Mouse (Mus musculus): ENCODE results near the gene Sash1. TPM values are rescaled to one million over a fixed set of nuclear protein-coding genes. Genes with fewer than 3 reads are reported as not detected.
A peak's percentile ranks its signal among the peaks of the same experiment; 100 is the strongest.

The Sash1 gene
- polyA plus RNA-seq, 1 experiment from 2014 or later, result 4.7 TPM

DNA sequence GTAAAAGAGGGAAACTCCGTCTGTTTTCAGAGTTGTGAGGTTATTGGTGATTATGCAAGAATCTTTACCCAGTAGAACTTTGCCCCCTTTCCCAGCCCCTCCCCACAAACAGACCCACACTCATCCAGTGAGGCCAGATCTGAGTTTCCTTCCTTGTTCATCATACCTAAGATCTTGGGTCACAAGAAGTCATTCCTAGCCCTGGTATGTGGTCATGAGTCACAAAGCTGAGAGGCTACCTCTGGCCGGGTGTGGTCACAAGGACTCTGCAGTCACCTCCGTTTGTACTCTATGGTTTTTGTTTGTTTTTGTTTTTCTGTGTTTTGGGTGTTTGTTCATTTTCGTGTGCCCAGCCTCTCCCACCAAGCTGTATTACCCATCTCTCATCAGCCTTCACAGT, 4.6 kb upstream of the Sash1 start:
- no peaks in the 10 kb centered on the region for H3K36me3 ChIP-seq
- ATAC-seq (ENCODE audit: low FRiP score, low read depth), result no peak
- H3K4me1 ChIP-seq, result no peaks in the 10 kb centered on the region
- H3K4me3 ChIP-seq, result no peak overlapping the region
- no peaks in the 10 kb centered on the region for H3K9me3 ChIP-seq
- H3K9ac ChIP-seq, result no peak overlapping the region
- no peak overlapping the region for H3K27ac ChIP-seq
- no peaks in the 10 kb centered on the region for H3K27me3 ChIP-seq (replicated peaks)
- 92% methylated on average over 4 of the region's 4 CpGs for WGBS
- no peak overlapping the region for H3K4me2 ChIP-seq (replicated peaks)

DNA sequence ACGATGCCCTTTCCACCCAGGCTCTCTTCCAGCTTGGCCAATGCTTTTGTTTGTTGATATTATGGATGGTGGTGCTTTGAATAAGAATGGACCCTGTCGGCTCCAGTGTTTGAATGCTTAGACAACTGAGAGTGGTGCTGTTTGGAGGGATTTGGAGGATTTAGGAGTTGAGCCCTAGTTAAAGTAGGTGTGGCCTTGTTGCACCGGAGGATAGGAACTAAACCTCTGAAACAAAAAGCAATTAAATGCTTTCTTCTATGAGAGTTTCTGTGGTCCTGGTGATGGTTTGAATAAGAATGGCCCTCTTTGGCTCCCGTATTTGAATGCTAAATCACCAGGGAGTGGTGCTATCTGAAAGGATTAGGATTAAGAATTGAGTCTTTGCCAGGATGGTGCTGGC, 3.5 kb upstream of the Sash1 start:
- H3K9ac ChIP-seq, result no peak overlapping the region
- no peak for ATAC-seq (ENCODE audit: low FRiP score, low read depth)
- no peaks in the 10 kb centered on the region for H3K4me1 ChIP-seq

DNA sequence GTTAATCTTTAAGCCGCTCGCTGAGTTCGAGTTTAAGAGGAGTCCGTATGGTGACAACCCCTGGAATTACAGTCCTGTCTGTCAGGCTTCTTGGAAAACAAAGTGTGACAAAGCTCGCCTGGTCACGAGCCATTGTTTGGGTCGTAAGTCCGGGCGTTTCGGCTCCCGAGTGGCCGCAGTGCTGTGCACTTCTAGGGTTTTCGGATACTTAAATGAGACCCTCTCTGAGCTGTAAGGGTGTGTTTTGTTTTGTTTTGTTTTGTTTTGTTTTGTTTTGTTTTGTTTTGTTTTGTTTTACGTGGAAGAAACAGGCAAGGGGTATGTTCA, 621 bp upstream of the Sash1 start:
- WGBS, result under 1% methylated on average over 14 of the region's 14 CpGs

More for the DNA sequence above, 3.5 kb upstream of the Sash1 start:
- no peak overlapping the region for H3K4me2 ChIP-seq (replicated peaks)
- H3K36me3 ChIP-seq, result no peaks in the 10 kb centered on the region
- 29% methylated on average over 4 of the region's 4 CpGs for WGBS
- H3K9me3 ChIP-seq, result no peaks in the 10 kb centered on the region
- H3K4me3 ChIP-seq, result no peak overlapping the region
- H3K27ac ChIP-seq, result no peak overlapping the region
- H3K27me3 ChIP-seq (replicated peaks), result no peaks in the 10 kb centered on the region

DNA sequence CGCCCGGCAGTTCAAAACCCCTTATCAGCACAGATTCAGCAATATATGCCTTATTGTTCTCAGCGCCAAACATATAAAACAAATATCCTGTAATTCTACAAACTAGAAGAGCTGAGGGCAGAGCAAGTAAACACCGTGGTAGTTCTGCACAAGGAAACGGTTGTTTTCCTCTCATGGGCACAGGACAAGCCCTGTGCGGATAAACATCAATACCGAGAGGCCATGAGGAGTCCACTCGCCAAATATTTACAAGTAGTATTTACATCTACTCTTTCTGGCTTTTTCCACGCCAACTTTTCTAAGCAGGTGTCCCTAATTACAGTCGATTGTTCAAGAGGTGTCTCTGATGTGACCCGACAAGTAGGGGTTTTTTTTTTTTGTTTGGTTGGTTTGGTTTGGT, 669 bp downstream of the Sash1 start:
- Histone ChIP-seq H3K4me2 (replicated peaks) (peak overlapping the region; percentile 85), H3K27ac (no peak overlapping the region), H3K9ac (peak overlapping the region; percentile 71), H3K27me3 (replicated peaks) (no peaks in the 10 kb centered on the region), H3K4me3 (peak overlapping the region; percentile 71), H3K9me3 (no peaks in the 10 kb centered on the region), H3K36me3 (no peaks in the 10 kb centered on the region), H3K4me1 (peaks cover 11% of the 10 kb centered on the region)
- 3% methylated on average over 11 of the region's 11 CpGs for WGBS
- ATAC-seq (ENCODE audit: low FRiP score, low read depth), result no peak

More for the DNA sequence above, 621 bp upstream of the Sash1 start:
- Histone ChIP-seq H3K4me1 (peaks cover 8% of the 10 kb centered on the region; the same call in 1 of the 2 replicates), H3K27me3 (replicated peaks) (no peaks in the 10 kb centered on the region), H3K27ac (peak overlapping the region; percentile 64; the same call in 1 of the 2 replicates), H3K36me3 (no peaks in the 10 kb centered on the region), H3K9ac (peak overlapping the region; percentile 71; the same call in 1 of the 2 replicates), H3K9me3 (no peaks in the 10 kb centered on the region), H3K4me2 (replicated peaks) (peak overlapping the region; percentile 85), H3K4me3 (peak overlapping the region; percentile 71)
- no peak; the same call in 1 of the 2 replicates for ATAC-seq (ENCODE audit: low FRiP score, low read depth)

DNA sequence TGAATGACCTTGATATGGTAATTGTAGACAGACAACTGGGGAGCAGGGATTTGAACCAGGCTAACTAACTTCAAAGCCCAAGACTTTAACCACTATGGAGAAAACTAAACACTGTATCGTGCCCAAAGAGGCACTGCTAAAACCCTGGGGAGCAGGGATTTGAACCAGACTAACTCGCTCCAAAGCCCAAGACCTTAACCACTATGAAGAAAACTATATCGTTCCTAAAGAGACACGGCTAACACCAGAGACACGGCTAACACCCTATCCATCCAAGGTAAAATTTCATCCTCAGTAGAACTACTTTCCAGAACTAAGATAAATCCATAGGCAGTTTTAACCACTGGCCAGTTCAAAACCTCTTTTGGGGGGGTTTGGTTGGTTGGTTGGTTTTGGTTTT, 1.3 kb downstream of the Sash1 start:
- no peak for ATAC-seq (ENCODE audit: low FRiP score, low read depth)
- Histone ChIP-seq H3K27me3 (replicated peaks) (no peaks in the 10 kb centered on the region), H3K4me2 (replicated peaks) (peak overlapping the region; percentile 85), H3K9ac (no peak overlapping the region), H3K27ac (no peak overlapping the region), H3K9me3 (no peaks in the 10 kb centered on the region), H3K4me1 (peaks cover 11% of the 10 kb centered on the region), H3K36me3 (no peaks in the 10 kb centered on the region), H3K4me3 (no peak overlapping the region)
- WGBS, result 52% methylated on average over 5 of the region's 5 CpGs

DNA sequence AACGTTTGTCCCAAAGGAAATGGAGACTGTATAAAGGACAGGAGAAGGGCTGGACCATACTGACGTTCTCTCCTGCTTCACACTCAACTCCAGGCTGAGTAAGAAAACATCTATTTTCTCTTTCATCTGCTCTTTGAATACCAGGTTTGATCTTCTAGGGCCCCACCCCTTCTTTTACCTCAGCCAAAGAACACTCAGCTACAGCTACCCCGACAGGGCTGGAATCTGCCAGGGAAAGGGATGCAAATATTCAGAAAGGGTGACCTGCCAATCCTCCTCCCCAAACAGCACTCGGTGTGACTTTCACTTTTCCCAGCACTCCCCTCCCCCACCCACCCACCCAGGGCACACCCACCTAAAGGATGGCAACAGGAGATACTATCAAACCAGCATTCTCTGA, 2.2 kb downstream of the Sash1 start:
- Histone ChIP-seq H3K36me3 (no peaks in the 10 kb centered on the region), H3K9me3 (no peaks in the 10 kb centered on the region), H3K4me3 (no peak overlapping the region), H3K27ac (no peak overlapping the region), H3K4me1 (peaks cover 11% of the 10 kb centered on the region), H3K4me2 (replicated peaks) (peak overlapping the region; percentile 85), H3K9ac (no peak overlapping the region), H3K27me3 (replicated peaks) (no peaks in the 10 kb centered on the region)
- 15% methylated on average over 4 of the region's 4 CpGs for WGBS
- no peak for ATAC-seq (ENCODE audit: low FRiP score, low read depth)

DNA sequence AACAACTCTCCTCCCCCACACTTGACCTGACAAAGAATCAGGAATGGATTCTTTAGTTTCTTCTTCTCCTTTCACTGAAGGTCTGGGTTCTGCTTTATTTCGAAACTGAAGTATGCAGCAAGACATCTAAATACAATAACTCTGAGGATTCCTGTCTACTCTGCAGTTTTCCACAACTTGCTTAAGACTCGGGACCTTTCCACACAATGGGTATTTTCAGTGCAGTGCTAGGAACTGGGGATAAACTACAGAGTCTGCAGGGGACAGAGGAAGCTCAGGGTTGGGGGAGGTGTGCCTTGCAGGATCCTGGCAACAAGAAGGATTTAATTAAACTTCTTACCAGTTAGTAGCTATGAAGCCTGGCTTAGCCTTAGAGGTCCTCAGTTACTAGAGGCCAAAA, 4.1 kb downstream of the Sash1 start:
- WGBS, result 50% methylated on average over 2 of the region's 2 CpGs
- H3K4me1 ChIP-seq, result peaks cover 11% of the 10 kb centered on the region
- no peaks in the 10 kb centered on the region for H3K36me3 ChIP-seq
- H3K9me3 ChIP-seq, result no peaks in the 10 kb centered on the region
- no peaks in the 10 kb centered on the region for H3K27me3 ChIP-seq (replicated peaks)
- H3K4me2 ChIP-seq (replicated peaks), result no peak overlapping the region
- no peak for ATAC-seq (ENCODE audit: low FRiP score, low read depth)
- no peak overlapping the region for H3K4me3 ChIP-seq
- H3K27ac ChIP-seq, result no peak overlapping the region
- H3K9ac ChIP-seq, result no peak overlapping the region

DNA sequence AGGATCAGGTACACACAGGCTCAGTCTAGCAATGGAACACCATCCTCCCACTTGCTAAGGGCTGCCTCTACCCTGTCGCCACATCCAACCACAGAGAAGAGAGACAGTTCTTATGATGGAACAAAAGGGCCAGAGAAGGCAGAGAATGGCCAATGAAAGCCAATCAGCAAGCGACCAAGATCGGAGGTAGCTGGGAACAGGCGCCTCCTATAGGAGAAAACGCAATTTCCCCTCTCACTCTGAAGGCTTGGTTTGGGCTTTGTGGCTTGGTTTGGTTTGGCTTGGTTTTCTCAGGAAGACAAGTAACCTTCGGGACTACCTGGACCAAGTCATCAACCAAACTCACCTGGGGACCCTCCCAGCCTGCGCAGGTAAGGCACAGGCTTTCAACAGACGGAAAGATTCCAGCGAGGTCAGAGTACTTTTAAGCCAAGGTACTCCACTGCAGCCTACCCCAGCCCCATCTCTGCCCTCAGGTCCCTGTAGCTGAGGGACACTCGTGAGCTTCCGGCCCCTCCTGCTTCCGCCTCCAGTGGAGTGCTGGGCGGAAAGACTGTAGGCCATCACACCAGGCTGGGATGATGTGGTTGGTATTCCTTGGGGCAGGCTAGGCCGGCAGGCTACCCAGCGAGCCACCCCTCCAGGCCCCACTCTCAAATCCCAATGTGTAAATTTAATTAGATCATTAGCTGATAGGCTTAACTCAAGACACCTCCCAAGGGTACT, 4.8 kb downstream of the Sash1 start:
- peaks cover 11% of the 10 kb centered on the region for H3K4me1 ChIP-seq
- no peaks in the 10 kb centered on the region for H3K27me3 ChIP-seq (replicated peaks)
- no peak for ATAC-seq (ENCODE audit: low FRiP score, low read depth)
- WGBS, result 69% methylated on average over 15 of the region's 15 CpGs
- no peaks in the 10 kb centered on the region for H3K9me3 ChIP-seq
- no peak overlapping the region for H3K4me3 ChIP-seq
- H3K4me2 ChIP-seq (replicated peaks), result no peak overlapping the region
- H3K36me3 ChIP-seq, result no peaks in the 10 kb centered on the region
- H3K9ac ChIP-seq, result no peak overlapping the region
- H3K27ac ChIP-seq, result no peak overlapping the region

DNA sequence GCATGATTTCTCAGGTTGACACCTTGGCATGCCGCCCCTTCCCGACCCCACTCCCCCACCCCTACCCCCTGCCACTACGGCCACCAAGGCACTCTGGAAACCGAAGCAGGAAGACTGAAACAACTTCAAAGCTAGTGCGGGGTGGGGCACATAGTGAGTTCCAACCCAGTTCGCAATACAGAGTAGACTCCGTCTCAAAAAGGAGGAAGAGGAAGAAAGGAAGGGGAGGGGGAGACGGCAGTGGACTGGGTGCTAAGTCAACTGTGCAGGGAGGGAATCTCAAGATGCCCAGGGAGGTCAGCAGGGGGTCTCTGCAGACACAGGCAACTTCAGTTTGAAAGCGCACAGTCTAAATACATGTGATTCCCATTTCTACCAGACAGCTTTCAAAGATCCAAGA, 7.0 kb downstream of the Sash1 start:
- 43% methylated on average over 9 of the region's 9 CpGs for whole genome bisulfite sequencing
- no peak overlapping the region for H3K4me3 ChIP-seq

DNA sequence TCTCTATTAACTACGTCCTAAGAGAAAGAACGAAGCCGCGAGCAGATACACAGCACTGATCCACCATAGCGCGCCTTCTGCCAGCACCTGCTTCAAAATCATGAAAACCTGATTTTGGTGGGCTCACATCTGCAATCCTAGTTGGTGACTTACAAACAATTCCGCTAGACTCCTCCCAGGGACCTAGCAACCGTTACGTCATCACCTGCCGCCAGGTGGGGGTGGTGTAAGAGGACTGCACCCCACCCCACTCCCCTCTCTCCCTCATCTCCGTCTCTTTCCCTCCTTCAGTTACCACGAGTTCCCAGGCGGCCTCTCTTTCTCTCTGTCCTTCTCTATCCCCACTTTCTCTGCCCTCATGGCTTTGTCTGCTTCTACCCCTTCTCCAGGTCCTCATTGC, 7.5 kb downstream of the Sash1 start:
- no peaks in the 10 kb centered on the region for H3K36me3 ChIP-seq
- 74% methylated on average over 13 of the region's 13 CpGs for WGBS
- 0 out of 2 replicates have a peak, but pooled peaks have one; percentile 17 for ATAC-seq (ENCODE audit: low FRiP score, low read depth)
- no peak overlapping the region for H3K27ac ChIP-seq
- no peak overlapping the region for H3K4me2 ChIP-seq (replicated peaks)
- no peaks in the 10 kb centered on the region for H3K9me3 ChIP-seq
- no peaks in the 10 kb centered on the region for H3K27me3 ChIP-seq (replicated peaks)
- no peak overlapping the region for H3K4me3 ChIP-seq
- peaks cover 6% of the 10 kb centered on the region for H3K4me1 ChIP-seq
- no peak overlapping the region for H3K9ac ChIP-seq

More for the DNA sequence above, 7.0 kb downstream of the Sash1 start:
- Histone ChIP-seq H3K27me3 (replicated peaks) (no peaks in the 10 kb centered on the region), H3K36me3 (no peaks in the 10 kb centered on the region), H3K9me3 (no peaks in the 10 kb centered on the region), H3K4me2 (replicated peaks) (no peak overlapping the region), H3K9ac (no peak overlapping the region), H3K27ac (no peak overlapping the region), H3K4me1 (peaks cover 10% of the 10 kb centered on the region)
- peak; percentile 13; the same call in 1 of the 2 replicates for ATAC-seq (ENCODE audit: low FRiP score, low read depth)

DNA sequence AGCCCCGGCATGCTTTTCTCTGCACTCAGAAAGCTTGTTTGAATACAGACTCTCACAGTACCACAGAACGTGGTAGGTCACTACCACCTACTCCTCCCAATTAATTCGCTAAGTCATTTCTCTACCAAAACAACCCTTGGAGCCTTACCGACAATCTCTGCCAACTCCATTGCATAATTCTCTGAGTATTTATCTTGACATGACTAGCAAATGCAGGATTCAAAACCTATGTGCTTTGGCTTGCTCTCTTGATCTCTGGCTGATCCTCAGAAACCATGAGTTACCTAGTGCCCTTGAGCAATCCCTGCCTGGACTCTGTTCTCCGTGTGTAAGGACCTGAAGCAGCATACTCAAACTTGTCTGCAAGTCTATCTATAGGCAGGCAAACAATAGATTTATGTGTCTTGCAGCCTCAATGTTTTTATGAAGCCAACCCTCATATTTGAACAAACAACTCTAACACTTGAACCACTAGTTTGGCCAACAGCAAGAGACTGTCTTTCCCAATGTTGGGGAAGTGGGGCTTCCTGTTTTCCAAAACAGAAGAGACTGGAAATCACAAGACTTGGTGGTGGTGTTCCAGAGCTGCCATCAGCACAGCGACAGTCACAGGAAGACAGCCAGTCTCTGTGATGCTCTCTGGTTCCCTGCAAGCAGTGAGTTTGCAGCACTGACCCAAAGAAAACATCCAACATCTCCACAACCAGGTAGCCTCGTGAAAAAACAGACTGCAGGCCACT, 12.1 kb downstream of the Sash1 start:
- no peaks in the 10 kb centered on the region for H3K4me1 ChIP-seq
- H3K4me3 ChIP-seq, result no peak overlapping the region
- no peak overlapping the region for H3K9ac ChIP-seq
- no peaks in the 10 kb centered on the region for H3K36me3 ChIP-seq
- H3K27me3 ChIP-seq (replicated peaks), result no peaks in the 10 kb centered on the region
- ATAC-seq (ENCODE audit: low FRiP score, low read depth), result no peak
- no peak overlapping the region for H3K27ac ChIP-seq
- WGBS, result 85% methylated on average over 7 of the region's 7 CpGs
- no peaks in the 10 kb centered on the region for H3K9me3 ChIP-seq
- H3K4me2 ChIP-seq (replicated peaks), result no peak overlapping the region

DNA sequence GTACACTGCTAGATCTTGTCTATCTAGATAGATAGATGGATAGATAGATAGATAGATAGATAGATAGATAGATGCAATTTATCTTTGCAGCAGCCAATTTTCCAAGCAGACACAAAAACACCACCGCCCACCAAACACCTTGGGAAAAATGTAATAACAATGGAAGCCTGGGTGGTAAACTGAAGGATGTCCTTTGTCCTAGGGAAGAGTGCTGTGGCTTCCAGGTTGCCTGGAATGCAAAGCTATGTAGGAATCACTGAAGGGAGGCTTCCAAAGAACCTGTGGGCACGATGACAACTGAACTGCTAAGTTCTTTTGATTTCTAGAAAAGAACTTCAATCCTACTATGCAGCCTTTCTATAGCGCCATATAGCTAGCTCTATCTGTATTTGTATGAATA, 13.1 kb downstream of the Sash1 start:
- ATAC-seq (ENCODE audit: low FRiP score, low read depth), result no peak
- no peaks in the 10 kb centered on the region for H3K36me3 ChIP-seq
- no peak overlapping the region for H3K9ac ChIP-seq
- no peak overlapping the region for H3K4me2 ChIP-seq (replicated peaks)
- no peaks in the 10 kb centered on the region for H3K27me3 ChIP-seq (replicated peaks)
- WGBS, result 95% methylated on average over 3 of the region's 3 CpGs
- H3K4me3 ChIP-seq, result no peak overlapping the region
- no peaks in the 10 kb centered on the region for H3K9me3 ChIP-seq
- no peak overlapping the region for H3K27ac ChIP-seq
- no peaks in the 10 kb centered on the region for H3K4me1 ChIP-seq

Data from neural tube, embryonic 12.5 days (tissue).